Mouse (Mus musculus): Measurements from ENCODE around the gene Selenok.

Gene Selenok

DNA sequence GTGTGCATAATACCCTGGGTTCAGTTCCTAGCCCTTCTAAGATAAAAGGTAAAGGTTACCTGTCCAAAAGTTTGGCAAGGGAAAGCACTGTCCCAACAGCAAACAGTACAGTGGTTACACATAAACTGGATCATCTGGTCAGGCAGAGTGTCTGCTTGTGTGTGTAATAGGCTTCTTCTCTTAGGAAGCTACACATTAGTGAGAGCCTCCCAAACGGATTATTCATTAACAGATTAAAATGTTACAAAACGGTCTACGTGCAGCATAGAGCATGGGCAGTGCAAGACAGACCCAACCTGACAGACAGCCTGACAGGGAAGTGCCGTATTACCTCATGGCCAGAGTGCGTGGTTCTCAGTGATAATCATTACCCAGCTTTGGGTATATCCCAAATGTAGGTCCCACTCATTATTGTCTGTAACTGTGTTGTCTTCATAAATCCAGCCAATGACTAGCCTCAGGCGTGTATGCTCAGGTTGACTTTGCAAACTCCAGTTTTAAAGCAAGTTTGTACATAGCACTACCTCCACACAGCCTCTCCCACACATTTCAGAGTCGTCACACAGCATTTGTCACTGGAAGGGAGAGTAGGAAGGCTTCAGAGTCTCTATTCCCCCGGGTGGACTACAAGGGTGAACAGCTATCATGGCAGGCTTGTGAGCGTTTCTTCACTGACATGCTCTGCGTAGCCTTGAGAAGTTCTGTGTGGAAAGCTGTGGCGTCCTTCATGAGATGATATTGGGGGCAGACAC lies 28.1 kb downstream of the Selenok start:
- no peak for DNase-seq (ENCODE audit: low read depth)

- no peak for DNase-seq (ENCODE audit: low read depth)
Measured at GRCm38 (mm10) chr14:29997345-29997744, 29.2 kb downstream of the Selenok start.

DNA sequence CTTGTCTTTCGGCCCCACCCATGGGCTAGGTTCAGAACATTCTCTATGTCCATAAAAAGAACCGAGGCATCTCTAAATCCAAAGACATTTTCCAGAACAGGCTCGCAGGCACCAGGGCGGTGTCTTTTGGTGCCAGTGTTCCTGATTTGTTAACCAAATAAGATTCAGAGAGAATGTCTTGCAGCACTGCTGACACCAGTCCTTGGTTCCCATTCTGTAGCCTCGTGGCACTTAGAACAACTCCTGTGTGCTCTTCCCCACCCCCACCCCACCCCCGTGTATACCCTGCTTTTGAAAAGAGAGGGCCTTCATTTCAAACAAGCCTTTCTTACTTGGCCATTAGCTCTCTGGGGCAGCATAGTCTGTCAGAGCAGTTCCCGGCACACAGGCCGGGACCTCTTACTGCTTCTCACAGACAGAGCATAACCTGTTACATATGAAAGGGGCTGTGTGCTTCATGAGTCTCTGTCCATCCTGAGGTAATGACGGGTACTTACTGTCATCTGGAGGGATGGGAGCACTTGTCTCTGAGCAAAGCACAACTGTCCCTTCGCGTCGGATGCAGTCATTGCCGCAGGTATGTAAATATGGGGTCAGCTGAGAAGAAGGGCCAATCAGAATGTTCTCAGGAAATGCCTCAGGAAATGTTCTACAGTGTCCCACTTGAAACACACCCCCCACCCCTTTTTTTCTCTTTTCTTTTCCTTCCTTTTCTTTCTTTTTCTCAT lies 30.8 kb downstream of the Selenok start:
- no peak for DNase-seq (ENCODE audit: low read depth)

DNA sequence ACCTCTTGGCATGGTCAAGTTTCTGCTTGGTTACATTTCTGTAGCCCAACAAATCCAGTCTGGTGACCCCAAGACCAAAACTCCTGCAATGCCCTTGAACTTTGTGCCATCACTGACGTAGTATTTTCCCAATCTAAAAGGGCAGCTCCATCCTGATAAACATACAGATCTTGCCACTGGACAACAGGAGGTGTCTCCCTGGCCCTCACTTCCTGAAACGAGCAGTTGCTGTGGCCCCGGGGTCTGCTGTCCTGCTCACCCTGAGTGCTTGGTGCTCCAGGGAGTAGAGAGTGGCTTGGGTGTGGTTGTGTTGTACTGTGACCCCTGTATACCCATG lies 31.3 kb downstream of the Selenok start:
- DNase-seq (ENCODE audit: low read depth): no peak

- no peak for DNase-seq (ENCODE audit: low read depth)
Measured at GRCm38 (mm10) chr14:30008733-30009575, 40.8 kb downstream of the Selenok start, which contains the start of the genes Il17rb and Chdh. Gene Il17rb (minus strand): TSS chr14:30008896. Gene Chdh (plus strand): TSS chr14:30009023.

DNA sequence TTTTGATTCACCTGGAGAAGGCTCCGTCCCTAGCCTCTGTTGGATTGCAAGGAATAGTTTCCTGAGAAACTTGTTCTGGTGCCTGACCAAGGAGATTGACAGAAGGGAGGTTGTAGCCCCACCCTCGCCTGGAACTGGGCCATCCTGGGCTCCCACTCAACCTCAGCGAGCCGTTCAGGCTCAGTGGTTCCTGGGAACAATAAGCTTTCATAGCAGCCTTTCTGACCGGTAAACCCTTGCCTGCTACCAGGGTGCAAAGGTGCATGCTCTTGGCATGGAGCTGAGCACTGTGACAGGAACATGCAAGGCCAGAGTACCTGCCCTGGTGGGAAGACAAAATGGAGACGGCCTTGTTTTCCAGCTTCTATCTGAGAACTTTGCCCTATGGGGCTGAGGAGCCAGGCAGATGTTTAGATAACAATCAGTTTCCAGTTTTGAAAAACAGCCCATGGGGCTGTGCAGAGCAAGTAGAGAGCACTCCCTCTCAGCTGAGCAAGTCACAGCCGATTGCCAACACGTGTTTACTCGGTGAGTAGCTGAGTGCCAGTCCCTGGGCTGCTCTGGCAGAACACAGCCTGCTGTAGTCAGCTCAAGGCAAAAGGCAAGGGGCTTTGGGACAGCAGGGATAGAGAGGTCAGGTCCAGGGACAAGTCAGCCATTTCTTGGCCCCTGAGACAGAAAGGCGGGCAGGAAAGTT lies 41.9 kb downstream of the Selenok start:
- no peak for DNase-seq (ENCODE audit: low read depth)

- DNase-seq (ENCODE audit: low read depth): no peak
Measured at GRCm38 (mm10) chr14:30011886-30012560, 43.9 kb downstream of the Selenok start.

GRCm38 (mm10) chr14:30014487-30014886 lies 46.4 kb downstream of the Selenok start:
- DNase-seq (ENCODE audit: low read depth): no peak

DNA sequence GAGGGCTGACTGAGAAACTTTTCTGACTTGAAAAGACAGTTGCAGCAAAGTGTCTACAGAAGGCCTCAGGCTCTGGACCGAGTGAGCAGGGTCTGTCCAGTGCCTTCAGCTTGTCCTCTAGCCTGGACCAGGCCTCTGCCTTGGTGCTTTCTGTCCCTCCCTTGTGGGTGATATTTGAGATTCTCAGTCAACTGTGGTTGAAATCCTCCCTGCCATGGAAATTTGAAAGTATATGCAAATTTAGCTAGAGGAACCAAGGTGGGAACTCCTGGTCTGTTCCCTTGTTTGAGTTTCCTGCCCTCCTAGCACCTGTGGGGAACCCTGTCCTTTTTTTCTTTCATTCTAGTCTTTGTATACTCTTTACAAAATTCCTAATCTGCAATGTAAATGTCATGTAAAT lies 46.9 kb downstream of the Selenok start:
- no peak for DNase-seq (ENCODE audit: low read depth)

- DNase-seq (ENCODE audit: low read depth): no peak
Measured at GRCm38 (mm10) chr14:30016666-30017065, 48.6 kb downstream of the Selenok start.

DNA sequence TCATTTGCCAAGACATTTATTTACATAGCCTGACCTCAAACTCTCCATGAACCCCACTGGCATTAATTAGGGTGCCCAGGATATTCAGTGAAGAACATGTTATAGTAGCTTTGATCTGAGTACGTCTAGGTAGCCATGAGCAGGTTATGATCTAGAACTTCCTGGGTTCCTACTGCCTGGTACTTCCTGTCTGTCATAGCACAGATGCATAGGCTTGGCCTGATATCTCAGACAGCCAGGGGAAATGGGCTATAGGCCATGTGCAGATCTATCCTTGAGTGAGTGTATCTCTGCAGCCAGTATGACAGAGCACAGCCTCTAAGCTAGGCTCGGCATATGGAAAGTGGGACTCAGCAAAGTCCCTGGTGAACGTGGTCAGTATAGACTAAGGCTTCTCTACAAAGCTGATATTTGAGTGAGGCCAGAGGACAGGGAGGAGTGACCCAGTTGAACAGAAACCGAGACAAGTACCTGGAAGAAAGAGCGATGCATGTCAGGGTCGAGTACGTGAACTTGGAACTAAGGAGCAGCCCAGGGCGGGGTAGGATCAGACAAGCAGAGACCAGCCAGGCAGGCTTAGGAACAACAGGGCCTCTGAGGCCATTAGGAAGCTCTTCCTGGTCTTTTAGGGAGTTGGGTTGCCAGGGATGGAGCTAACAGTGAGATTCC lies 49.8 kb downstream of the Selenok start:
- no peak for DNase-seq (ENCODE audit: low read depth)

DNA sequence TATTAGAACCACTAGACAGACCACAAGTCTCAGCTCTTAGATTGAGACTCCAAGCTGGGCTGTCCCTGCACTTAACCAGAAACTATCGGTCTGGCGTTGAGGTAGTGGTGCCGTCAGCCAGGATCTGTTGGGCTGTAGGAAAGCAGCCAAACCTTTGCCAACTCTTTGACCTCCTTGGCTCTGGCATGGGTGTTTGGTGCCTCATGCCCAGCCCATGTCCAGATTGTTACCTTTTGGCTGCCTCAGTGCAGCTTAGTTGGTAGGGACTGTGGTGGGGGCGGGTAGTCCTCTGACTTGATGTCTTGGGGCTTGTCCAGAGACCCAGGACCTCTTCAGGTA lies 50.3 kb downstream of the Selenok start:
- no peak for DNase-seq (ENCODE audit: low read depth)

- DNase-seq (ENCODE audit: low read depth): no peak
Measured at GRCm38 (mm10) chr14:30018846-30019245, 50.7 kb downstream of the Selenok start.

DNA sequence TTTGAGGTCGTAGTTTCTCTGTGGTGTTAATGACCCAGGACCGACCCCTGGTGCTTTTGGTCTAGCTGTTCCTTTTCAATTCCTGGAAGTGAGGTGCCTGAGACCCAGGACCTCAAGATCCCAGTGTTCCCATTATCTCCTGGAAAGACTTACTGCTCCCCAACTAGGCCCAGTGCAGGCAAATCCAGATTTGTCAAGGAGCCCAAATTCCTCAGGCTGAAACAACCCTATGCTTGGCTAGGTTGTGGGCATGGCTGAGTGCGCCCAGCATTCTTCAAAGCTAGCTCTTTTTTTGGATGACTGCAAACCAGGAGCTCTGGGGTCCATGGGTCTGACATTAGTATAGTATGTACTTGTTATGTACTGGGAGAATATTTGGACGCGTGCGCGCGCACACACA lies 51.3 kb downstream of the Selenok start:
- DNase-seq (ENCODE audit: low read depth): no peak

DNA sequence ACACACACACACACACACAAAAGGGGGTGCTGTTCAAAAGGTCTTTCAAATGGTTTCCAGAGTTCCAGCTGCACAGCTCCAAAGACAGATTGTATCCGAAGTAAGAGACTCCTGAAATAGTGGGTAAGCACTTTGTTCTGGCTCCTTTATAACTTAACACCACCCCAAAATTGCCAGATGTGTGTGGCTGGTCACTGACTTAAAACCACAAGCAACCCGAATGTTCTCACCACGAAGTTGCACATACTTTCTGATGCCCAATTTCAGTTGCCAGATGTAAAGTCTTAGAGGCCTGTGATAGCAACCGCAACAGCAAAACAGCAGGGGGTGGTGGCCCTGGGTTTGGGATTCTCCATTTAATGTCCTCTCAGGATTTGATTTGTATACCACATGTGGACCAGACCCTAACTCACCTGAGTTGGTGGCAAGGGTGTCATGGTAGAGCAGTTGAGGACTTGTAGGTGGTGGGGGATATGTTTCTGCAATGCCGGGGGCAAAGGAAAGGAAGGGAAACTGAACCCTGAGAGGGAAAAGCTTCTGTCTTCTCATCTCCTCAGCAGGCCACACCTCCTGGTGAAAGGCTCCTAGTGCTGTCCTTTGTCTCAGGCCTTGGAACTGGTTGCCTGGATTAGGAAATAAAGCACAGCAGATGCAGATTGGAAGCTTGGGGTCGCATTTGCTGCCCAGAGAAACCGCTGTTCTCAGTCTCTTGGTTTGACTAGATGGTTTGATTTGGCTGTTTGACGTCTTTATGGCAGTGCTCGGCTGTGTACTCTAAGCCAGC lies 51.9 kb downstream of the Selenok start:
- no peak for DNase-seq (ENCODE audit: low read depth)

DNA sequence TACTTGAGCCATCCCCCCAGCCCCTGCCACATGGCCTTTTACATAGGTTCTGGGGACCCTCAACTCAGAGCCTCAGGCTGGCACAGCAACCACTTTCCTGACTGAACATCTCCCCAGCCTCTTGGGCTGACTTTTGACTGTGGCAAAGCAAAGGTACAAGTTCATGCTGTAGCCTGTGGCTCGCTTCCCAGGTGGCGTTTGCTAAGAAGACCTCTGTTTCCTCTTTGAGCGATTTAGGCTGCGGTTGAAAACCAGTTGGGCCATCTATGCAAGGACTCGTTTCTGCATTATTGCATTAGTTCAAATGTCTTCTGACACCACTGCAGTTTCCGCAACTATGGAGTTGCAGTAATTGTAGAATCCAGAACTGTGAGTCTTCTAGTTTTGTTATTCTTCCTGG lies 54.4 kb downstream of the Selenok start:
- DNase-seq (ENCODE audit: low read depth): no peak

GRCm38 (mm10) chr14:30024387-30024786 lies 56.3 kb downstream of the Selenok start:
- no peak for DNase-seq (ENCODE audit: low read depth)

All from c-Kit-positive CD71-negative TER-119-negative erythroid progenitor cells, embryonic 14.5 days (primary cell).